Mouse (Mus musculus) thymus, adult 18-20 months (tissue): Measurements from ENCODE around the gene Tpr.

Experiments
- DNase-seq, 2 experiments: peaks; one replicate each; pipeline ENCODE4 v3.0.0; 2022; ENCODE audit warnings: mixed read lengths in 2 of 2

Gene Tpr

DNA sequence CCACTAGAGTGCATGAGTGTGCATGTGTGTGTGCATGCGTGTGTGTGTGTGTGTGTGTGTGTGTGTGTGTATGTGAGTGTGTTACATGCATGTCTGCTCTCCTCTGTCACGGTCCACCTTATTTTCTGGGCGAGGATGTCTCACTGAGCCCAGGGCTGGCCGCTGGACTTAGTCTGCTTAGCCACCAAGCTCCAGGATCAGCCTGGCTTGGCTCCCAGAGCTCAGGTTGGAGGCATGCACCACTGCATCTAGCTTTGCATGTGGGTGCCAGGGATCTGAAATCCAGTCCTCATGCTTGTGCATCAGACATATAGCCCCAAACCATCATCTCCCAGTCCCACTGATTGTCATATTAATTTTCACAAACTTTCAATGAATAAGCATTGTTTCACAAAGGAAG lies 71.1 kb downstream of the Tpr start:
- DNase-seq, result no peak

GRCm38 (mm10) chr1:150465364-150465763 lies 72.7 kb downstream of the Tpr start:
- no peak for DNase-seq

DNA sequence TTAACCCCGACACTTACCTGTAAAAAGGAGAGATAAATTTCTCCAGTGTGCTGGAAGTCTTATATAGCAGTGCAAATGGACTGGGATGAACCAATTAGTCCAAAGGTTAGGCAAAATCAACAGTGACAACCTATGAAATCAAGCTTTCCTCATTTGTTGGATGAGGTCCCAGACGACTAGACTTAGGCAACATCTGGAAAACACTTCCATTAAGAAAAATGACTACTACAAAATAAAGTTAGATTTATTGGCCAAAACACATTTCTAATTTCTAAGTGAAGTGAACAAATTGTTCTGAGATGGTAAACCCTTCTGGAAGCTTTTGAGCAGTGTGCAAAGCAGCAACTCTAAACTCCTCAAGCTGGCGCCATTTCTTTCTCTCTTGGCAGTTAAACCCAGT lies 73.5 kb downstream of the Tpr start, which contains the start of gene Prg4:
TSS of gene Prg4 (minus strand) at position 34 of the 400 bp plus-strand sequence.
- DNase-seq, result no peak

GRCm38 (mm10) chr1:150469992-150470391 lies 77.4 kb downstream of the Tpr start:
- DNase-seq, result no peak

DNA sequence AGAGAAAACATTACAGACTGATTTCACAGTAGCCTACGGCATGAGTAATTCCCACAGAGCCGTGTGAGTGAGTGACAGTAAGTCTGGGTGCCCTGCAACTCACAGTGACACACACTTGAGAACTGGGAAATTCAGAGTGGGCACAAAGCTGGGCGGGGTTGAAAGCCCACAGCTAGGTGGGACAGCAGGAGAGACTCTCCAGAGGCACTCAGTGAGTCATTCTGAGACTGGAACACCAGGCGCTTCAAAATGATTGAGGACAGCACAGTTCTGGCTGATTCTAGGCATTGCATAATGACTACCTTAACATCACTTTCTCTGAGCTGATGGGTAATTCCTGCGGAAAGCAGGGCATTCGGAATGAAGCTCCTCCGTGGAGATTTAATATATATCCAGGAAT lies 79.9 kb downstream of the Tpr start:
- DNase-seq, result no peak

- no peak for DNase-seq
Measured at GRCm38 (mm10) chr1:150480674-150481073, 88.0 kb downstream of the Tpr start.

DNA sequence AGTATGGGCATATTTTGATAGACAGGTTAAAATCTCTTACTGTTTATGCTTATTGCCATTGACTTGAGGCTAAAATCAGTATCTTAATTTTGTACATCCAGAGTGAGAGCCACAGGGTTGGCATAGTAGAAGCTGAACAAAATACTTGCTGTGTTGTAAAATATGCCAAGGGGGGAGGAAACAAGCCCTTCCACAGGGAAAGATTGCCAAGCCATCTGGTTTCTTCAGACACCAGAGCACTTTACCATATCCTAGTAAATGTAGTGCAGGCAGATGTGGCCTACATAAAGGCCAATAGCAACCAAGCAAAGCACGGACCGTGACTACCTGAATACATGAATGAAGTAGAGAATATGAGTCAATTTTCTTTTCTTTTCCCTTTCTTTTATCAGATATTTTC lies 96.5 kb downstream of the Tpr start:
- DNase-seq, result no peak

- DNase-seq, result no peak
Measured at GRCm38 (mm10) chr1:150496626-150497302, 104.1 kb downstream of the Tpr start.

DNA sequence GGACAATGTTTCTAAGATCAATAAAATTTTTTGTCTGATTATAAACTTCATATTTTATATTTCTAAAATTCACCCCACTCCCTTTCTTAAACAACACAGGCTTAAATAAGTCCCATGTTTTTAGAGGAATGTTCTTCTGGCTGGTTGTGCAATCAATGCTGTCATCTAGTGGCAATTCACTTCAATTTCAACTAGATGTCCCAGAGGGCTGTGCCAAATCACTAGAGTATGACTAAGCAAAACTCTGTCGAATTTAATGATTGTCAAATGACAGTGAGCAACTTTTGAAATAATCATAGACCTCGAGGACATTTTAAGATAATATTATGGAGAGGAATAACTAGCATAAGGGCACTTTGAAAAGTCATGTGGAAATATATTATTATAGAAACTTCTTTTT lies 105.1 kb downstream of the Tpr start:
- DNase-seq, result no peak

DNA sequence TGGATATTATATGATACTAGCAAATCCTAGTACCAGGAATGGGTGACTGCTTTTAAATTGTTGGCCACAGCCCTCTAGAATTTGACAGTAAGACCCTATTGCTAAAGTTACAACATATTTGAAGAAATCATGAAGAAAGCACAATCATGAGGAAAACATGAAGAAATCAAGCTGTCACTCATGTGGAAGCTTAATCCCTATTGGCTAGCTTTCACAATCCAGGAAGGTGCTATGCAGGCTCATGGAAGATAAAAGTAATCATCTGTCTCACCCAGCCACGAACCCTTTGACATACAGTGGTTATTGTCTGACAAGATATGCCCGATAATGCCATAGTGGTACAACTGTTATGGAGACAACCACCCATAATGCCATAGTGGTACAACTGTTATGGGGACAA lies 105.5 kb downstream of the Tpr start:
- DNase-seq, result no peak
